Mouse (Mus musculus) hindbrain, embryonic 10.5 days (tissue): Measurements from ENCODE around the gene Tescl. TPM values are rescaled to one million over a fixed set of nuclear protein-coding genes. Genes with fewer than 3 reads are reported as not detected.

Experiments
- DNase-seq: peaks from one replicate; pipeline ENCODE4 v3.0.0-alpha.2; 2017; ENCODE audit warnings: low spot score
- H3K27ac ChIP-seq: fragments of 300-500 bp; sonication (generic); 2 replicates; pipeline ENCODE4 v1.5.1; 2016; ENCODE audit warnings: mild to moderate bottlenecking, moderate library complexity
- H3K27me3 ChIP-seq: fragments of 300-500 bp; sonication (generic); 2 replicates; pipeline ENCODE4 v1.6.1; 2016; ENCODE audit warnings: mild to moderate bottlenecking; ENCODE audit not compliant: poor library complexity, insufficient read depth, severe bottlenecking
- H3K36me3 ChIP-seq: fragments of 300-500 bp; sonication (generic); 2 replicates; pipeline ENCODE4 v1.6.1; 2016; ENCODE audit warnings: mild to moderate bottlenecking, moderate library complexity
- H3K4me1 ChIP-seq: fragments of 300-500 bp; sonication (generic); replicated peaks from 2 replicates; pipeline ENCODE4 v1.6.1; 2016; ENCODE audit warnings: mild to moderate bottlenecking
- H3K4me3 ChIP-seq: fragments of 300-500 bp; sonication (generic); 2 replicates; pipeline ENCODE4 v1.5.1; 2016; ENCODE audit warnings: mild to moderate bottlenecking, moderate library complexity
- H3K9me3 ChIP-seq: fragments of 300-500 bp; sonication (generic); 2 replicates; pipeline ENCODE4 v1.6.1; 2016; ENCODE audit warnings: mild to moderate bottlenecking, moderate library complexity
- WGBS: fragments of 180-500 bp; shearing (Covaris S2); methylation state at CpG from one replicate; pipeline ENCODE4 v1.1.7; 2016; 5-methylcytosine and 5-hydroxymethylcytosine counted together
- polyA plus RNA-seq: library from polyadenylated mRNA; unstranded; fragments of >200 nt; fragmentation: Nextera tagmentation; extraction: Ambion mirVana; gene quantifications from 2 replicates; pipeline ENCODE4 v1.2.1, GENCODE M21; 2016

Gene Tescl
- polyA plus RNA-seq, 1 experiment from 2014 or later = 0.25 TPM

DNA sequence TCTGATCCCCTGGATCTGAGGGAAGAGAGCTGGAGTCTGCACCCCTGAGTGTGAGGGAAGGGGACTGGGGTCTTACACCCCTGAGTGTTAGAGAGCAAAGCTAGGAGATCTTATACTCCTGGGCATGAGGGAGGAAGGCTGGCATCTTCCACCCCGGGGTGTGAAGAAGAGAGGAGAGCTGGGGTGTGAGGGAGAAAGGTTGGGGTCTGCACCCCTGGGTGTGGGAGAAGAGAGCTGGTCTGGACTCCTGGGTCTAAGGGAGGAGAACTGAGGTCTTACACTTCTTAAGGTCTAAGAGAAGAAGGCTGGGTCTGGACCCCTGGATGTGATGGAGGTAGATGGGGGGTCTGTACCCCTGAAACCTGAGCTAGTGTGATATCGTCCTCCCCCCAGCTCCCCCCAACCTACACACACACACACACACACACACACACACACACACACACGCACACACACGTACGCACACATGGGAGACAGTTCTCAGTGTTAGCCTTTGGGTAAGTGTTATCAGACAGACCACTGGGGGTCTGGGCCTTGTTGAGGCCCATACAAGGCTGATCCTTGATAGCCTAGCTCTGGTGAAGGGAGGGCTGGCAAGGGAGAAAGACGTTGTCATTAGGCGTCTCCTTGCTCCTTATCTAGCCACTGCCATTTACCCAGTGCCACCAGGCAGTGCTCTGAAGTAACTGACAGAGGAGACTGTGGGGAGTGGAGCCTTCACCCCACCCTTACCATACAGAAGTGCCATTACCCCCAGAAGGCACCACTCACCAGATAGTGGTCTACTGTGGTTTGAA lies 37.5 kb upstream of the Tescl start:
- Histone ChIP-seq H3K36me3 (no peaks in the 10 kb centered on the region), H3K27ac (peak overlapping the region; percentile 78), H3K4me3 (0 out of 2 replicates have a peak overlapping the region, but pooled peaks have one; percentile 28), H3K4me1 (peaks cover 17% of the 10 kb centered on the region), H3K9me3 (peaks cover 3% of the 10 kb centered on the region; the same call in 1 of the 2 replicates), H3K27me3 (no peaks in the 10 kb centered on the region)
- 83% methylated on average over 7 of the region's 7 CpGs for WGBS
- no peak for DNase-seq

DNA sequence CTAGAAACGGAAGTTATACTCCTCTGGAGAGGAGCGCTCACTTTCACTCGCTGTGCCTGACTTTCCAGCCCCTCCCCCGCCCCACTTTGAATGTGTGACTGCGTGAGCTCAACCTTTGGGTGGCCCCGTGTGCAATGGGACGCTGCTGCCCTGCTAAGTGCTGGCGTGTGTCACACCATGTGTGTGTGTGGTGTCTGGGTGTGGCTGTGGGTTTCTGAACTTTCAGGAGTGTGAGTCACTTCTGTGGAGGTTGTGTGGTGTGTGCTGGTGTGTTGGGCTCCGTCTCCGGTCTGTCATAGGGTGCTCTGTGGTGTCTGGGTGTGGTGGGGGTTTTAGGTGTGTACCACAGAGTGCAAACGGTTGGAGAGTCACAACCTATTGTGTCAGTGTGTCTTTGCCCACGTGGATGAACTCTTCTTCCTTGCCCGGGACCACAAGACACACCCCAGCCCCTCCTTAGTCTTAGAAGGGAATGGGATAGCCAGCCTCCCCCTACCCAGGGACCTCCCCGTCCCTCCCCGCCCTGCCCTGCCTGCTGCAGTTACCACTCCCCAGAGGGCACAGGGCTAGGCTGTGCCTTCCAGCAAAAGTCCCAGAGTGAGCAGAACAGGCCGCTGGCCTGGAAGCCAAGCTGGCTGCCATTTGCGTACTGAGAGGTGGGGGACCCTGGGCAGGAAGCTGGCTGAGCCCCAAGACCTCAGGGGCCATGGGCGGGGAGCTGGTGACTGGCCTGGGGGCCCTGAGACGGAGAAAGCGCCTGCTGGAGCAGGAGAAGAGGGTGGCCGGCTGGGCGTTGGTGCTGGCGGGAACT lies 36.2 kb upstream of the Tescl start, which contains the start of gene Kcnn4:
TSS of gene Kcnn4 (plus strand) at position 533 of the 811 bp plus-strand sequence.
- H3K27ac ChIP-seq = peak within 1 kb of the TSS; percentile 78
- H3K9me3 ChIP-seq = peaks cover 3% of the 10 kb centered on the region; the same call in 1 of the 2 replicates
- H3K27me3 ChIP-seq = no peaks in the 10 kb centered on the region; the same call in 1 of the 2 replicates
- no peak for DNase-seq
- H3K4me1 ChIP-seq = peaks cover 19% of the 10 kb centered on the region
- WGBS = 46% methylated on average over 23 of the region's 23 CpGs
- H3K36me3 ChIP-seq = no peaks in the 10 kb centered on the region
- peak within 1 kb of the TSS; percentile 28 for H3K4me3 ChIP-seq

DNA sequence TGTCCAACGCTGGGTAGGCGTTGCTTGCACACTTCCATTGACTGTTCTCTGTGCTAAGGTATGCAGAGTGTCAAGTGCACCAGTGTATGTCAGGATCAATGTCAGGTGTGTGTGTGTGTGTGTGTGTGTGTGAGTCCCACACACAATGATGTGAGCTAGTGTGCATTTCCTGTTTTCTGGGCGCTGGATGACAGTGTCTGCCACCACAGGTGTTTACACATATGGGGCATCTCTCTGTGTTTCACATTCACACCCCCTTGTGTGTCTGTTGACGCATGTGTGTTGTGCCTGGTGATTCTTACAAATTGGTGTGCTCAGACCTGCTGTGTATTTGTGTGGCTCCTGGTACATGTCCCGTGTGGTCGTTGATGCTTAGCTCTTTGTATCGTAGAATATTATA lies 35.2 kb upstream of the Tescl start:
- no peak overlapping the region for H3K4me3 ChIP-seq
- no peak for DNase-seq
- H3K36me3 ChIP-seq = no peaks in the 10 kb centered on the region
- no peak overlapping the region for H3K27ac ChIP-seq
- WGBS = 89% methylated on average over 7 of the region's 7 CpGs
- H3K27me3 ChIP-seq = no peaks in the 10 kb centered on the region; the same call in 1 of the 2 replicates
- H3K4me1 ChIP-seq = peaks cover 18% of the 10 kb centered on the region
- H3K9me3 ChIP-seq = peaks cover 3% of the 10 kb centered on the region; the same call in 1 of the 2 replicates

DNA sequence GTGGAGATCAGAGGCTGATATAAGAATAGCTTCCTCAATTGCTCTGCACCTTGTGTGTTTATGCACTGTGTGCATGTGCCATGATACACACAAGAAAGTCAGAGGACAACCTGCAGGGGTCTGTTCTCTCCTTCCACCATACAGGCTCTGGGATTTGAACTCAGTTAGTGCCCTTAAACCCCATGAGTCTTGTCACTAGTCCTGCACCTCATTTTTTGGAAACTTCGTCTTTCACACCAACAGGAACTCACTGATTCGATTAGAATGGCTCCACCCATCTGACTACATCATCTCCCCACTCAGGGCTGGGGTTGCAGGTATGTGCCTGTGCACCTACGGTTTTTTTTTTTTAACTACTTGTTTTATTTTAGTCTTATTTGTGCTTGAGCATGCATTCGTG lies 34.5 kb upstream of the Tescl start:
- 70% methylated on average over 4 of the region's 4 CpGs for WGBS
- Histone ChIP-seq H3K4me1 (peaks cover 12% of the 10 kb centered on the region), H3K4me3 (no peak overlapping the region), H3K27ac (no peak overlapping the region), H3K9me3 (peaks cover 3% of the 10 kb centered on the region; the same call in 1 of the 2 replicates), H3K36me3 (no peaks in the 10 kb centered on the region), H3K27me3 (no peaks in the 10 kb centered on the region; the same call in 1 of the 2 replicates)
- no peak for DNase-seq

GRCm38 (mm10) chr7:24366716-24367632 lies 33.2 kb upstream of the Tescl start:
- Histone ChIP-seq H3K36me3 (no peaks in the 10 kb centered on the region), H3K4me1 (peaks cover 7% of the 10 kb centered on the region; the same call in 1 of the 2 replicates), H3K27ac (no peak overlapping the region), H3K27me3 (no peaks in the 10 kb centered on the region; the same call in 1 of the 2 replicates), H3K9me3 (peaks cover 6% of the 10 kb centered on the region; the same call in 1 of the 2 replicates), H3K4me3 (no peak overlapping the region)
- DNase-seq = no peak
- 82% methylated on average over 15 of the region's 15 CpGs for WGBS

DNA sequence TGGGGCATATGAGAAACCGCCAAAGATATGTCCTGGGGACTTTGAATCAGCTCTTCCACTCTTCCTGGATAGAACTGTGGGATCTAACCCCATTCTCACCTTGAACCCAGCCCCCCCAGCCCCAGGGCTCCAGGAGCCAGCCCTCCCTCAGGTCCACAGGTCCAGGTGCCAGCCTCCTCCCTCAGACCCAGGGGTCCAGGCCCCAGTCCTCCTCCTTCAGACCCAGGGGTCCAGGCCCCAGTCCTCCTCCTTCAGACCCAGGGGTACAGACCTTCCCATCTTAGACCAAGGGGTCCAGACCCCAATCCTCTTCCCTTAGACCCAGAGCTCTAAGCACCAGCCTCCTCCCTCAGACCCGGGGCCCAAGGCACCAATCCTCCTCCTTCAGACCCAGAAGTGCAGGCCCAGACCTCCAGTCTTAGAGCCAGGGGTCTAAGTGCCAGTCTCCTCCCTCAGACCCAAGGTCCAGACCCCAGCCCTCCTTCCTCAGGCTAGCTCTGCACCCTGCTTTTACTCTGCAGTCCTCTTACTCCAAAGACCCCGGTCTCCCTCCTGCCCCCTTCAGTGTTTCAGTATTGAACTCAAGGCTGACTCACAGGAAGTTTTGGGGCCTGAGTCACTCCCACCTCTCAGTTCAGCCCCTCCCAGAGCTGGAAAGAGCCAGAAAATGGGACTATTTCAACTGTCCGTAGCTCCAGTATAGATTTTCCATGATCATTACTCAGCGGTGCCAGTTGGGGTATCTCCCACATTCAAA lies 31.7 kb upstream of the Tescl start:
- peaks cover 7% of the 10 kb centered on the region; the same call in 1 of the 2 replicates for H3K4me1 ChIP-seq
- no peaks in the 10 kb centered on the region for H3K36me3 ChIP-seq
- DNase-seq = no peak
- peaks cover 8% of the 10 kb centered on the region; the same call in 1 of the 2 replicates for H3K9me3 ChIP-seq
- H3K4me3 ChIP-seq = no peak overlapping the region
- WGBS = 80% methylated on average over 5 of the region's 5 CpGs
- peak overlapping the region; percentile 69 for H3K27ac ChIP-seq
- no peaks in the 10 kb centered on the region; the same call in 1 of the 2 replicates for H3K27me3 ChIP-seq

DNA sequence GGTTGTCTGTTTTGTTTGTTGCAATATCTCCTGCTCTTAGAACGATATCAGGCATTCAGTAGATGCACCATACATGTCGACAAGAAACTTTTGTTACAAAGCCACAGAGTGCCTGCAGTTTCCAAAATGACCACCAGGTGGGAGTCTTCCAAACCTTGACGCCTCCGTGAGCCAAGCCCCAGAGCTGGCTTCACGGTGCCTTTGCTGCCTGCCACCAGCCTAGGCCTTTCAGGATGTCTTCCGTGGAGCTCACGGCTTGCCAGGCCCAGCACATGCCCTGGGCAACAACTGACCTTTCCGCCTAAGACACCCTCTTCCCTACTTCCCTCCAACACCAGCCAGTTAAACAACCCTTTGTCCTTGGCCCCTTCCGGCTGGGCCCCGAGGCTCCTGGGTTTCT lies 31.1 kb upstream of the Tescl start:
- DNase-seq = peak; percentile 85
- H3K27ac ChIP-seq = peak overlapping the region; percentile 69
- peaks cover 3% of the 10 kb centered on the region; the same call in 1 of the 2 replicates for H3K4me1 ChIP-seq
- no peak overlapping the region for H3K4me3 ChIP-seq
- H3K27me3 ChIP-seq = no peaks in the 10 kb centered on the region; the same call in 1 of the 2 replicates
- H3K9me3 ChIP-seq = peaks cover 8% of the 10 kb centered on the region; the same call in 1 of the 2 replicates
- 23% methylated on average over 10 of the region's 10 CpGs for WGBS
- no peaks in the 10 kb centered on the region for H3K36me3 ChIP-seq

- Histone ChIP-seq H3K27me3 (no peaks in the 10 kb centered on the region; the same call in 1 of the 2 replicates), H3K9me3 (peaks cover 8% of the 10 kb centered on the region; the same call in 1 of the 2 replicates), H3K36me3 (no peaks in the 10 kb centered on the region), H3K4me1 (peaks cover 3% of the 10 kb centered on the region; the same call in 1 of the 2 replicates), H3K27ac (no peak overlapping the region), H3K4me3 (no peak overlapping the region)
- peak; percentile 44 for DNase-seq
- WGBS = 27% methylated on average over 7 of the region's 7 CpGs
These were observed 29.5 kb upstream of the Tescl start for GRCm38 (mm10) chr7:24363228-24363627.

- no peak for DNase-seq
- no peaks in the 10 kb centered on the region for H3K36me3 ChIP-seq
- no peak overlapping the region for H3K4me3 ChIP-seq
- WGBS = 63% methylated on average over 4 of the region's 4 CpGs
- H3K9me3 ChIP-seq = peaks cover 23% of the 10 kb centered on the region
- H3K4me1 ChIP-seq = peaks cover 3% of the 10 kb centered on the region; the same call in 1 of the 2 replicates
- H3K27me3 ChIP-seq = no peaks in the 10 kb centered on the region; the same call in 1 of the 2 replicates
- no peak overlapping the region for H3K27ac ChIP-seq
These were observed 27.3 kb upstream of the Tescl start for GRCm38 (mm10) chr7:24361001-24361400.

DNA sequence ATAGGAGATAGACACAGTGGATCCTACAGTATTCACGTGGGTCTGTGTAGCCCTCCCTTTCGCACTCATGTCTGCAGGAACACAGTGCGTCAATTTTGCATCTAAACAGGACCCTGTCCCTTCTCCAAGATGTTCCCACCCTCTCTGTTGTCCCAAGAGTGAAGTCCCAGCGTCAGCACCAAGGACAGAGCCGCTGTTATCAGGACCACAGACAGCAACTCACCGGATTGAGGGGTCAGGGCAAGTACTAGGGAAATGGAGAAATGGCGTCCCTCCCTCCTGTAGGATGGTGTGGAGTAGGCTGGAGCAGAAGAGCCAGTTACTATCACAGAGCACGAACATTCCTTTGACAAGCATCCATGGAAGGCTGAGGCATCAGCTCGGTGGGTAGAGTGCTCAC lies 25.5 kb upstream of the Tescl start:
- H3K36me3 ChIP-seq = no peaks in the 10 kb centered on the region
- no peak overlapping the region for H3K27ac ChIP-seq
- H3K27me3 ChIP-seq = no peaks in the 10 kb centered on the region; the same call in 1 of the 2 replicates
- DNase-seq = peak; percentile 51
- H3K4me1 ChIP-seq = no peaks in the 10 kb centered on the region
- H3K9me3 ChIP-seq = peaks cover 23% of the 10 kb centered on the region
- 26% methylated on average over 9 of the region's 9 CpGs for WGBS
- H3K4me3 ChIP-seq = no peak overlapping the region

DNA sequence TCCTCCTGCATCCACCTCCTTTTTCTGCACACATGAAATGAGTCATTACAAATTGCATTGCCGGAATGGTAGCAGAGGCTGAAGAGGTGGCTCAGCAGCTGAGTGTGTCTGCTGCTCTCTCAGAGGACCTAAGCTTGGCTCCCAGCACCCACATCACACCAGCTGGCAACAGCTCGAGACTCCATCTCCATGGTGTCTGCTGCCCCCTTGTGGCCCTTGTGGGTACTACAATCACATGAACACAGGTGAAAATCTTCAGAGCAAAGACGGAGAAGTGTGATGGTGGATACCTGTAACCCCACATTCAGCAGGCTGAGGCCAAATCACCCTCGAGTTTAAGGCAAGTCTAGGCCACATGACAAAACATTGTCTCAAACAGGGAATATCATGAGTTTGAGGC lies 24.2 kb upstream of the Tescl start:
- Histone ChIP-seq H3K36me3 (no peaks in the 10 kb centered on the region), H3K4me3 (no peak overlapping the region), H3K27me3 (no peaks in the 10 kb centered on the region; the same call in 1 of the 2 replicates), H3K4me1 (no peaks in the 10 kb centered on the region), H3K27ac (no peak overlapping the region), H3K9me3 (peaks cover 23% of the 10 kb centered on the region)
- 52% methylated on average over 4 of the region's 4 CpGs for WGBS
- DNase-seq = no peak
